Mouse (Mus musculus) adrenal gland (tissue): ENCODE measurements around the gene Crygn.

Source experiments
- intact Hi-C: fragments of 180-260 bp; cut with DNase I; formaldehyde crosslinking; loops from one replicate; pipeline ENCODE4 v1.15.1; 2025

Crygn gene

DNA sequence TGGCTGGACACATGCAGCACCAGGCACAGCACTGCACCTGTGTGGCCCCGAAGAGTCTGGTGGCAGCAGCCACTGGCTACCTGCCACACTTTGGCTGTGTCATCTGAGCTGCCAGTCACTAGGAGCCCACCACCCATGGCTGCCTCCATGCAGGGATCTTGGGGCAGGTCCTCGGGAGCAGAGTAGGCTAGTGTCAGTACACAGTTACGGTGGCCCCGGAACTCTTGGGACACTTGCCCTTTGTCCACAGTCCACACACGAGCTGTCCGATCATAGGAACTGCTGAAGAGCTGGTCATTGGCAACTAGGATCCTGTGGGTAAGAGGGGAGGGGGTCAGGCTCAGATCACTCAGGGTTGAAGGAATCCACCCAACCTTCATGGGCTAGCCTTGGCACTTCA lies 39.7 kb downstream of the Crygn start:
- intact Hi-C loops, result no loop called here

DNA sequence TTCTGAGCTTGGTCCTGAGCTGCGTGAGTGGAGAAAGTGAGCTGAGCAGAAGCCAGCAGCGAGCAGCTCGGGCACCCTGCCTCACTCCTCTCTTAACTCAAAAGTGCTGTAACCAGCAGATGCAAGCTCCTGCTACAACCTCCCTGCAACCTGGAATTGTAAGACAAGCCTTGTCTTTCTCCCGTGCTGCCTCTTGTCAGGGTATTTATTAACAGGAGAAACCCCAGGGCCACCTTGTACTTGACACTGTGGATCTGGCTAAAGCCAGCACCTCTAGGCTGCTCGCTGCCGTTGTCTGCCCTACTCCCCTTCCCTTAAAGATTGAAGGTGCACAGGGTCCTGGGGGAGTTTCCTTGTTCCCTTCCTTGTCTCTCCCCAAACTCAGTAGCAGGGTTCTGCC lies 43.8 kb downstream of the Crygn start:
- intact Hi-C loops, result no loop called here

DNA sequence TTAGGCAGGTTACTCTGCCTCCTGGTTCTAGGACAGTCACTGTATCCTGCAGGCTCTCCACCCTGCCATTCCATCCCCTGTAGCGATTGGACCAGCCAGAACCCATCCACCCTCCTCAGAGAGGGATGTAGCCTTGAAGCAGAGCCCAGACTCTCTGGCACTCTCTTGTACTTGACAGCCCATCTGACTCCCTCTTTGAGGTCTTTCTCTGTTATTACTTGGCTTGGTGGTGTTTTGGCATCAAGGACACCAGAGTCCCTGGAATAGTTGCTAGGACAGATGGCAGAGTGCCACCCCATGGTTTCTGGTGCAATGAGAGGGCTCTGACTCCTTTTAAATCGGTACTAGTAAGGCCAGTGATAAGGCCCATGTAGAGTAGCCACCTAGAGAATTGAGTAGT lies 44.6 kb downstream of the Crygn start:
- intact Hi-C loops, result no loop called here

DNA sequence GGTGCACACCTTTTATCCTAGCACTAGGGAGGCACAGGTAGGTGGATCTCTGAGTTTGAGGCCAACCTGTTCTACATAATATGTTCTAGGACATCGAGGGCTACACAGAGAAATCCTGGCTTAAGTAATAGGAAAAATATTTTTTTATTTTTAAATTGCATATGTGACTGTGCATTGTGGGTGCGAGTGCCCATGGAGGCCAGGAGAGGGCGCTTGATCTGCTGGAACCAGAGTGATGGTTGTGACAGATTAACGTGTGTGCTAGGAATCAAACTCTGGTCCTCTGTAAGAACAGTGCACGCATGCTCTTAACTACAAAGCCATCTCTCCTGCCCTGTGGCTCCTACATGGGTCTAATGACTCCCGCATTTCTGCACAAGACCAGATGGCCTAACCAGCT lies 46.2 kb downstream of the Crygn start:
- intact Hi-C loops, result no loop called here

DNA sequence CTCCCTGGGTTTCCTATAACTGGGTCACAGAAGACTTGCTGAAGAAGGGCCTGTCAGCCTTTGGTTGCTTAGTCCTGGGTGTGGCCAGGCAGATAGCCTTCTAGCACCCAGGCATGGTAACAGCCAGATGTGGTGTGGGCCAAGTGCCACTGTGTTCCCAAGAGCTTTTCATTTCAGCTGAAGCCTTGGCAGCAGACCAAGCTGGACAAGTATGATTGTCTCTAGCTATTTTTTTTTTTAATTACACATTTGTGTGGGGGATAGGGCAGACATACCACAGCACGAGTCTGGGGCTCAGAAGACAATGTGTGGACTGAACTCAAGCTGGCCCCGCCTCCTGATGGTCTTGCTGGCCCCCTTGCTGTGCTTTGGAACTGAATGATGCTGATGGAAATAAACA lies 47.8 kb downstream of the Crygn start:
- intact Hi-C loops, result no loop called here

DNA sequence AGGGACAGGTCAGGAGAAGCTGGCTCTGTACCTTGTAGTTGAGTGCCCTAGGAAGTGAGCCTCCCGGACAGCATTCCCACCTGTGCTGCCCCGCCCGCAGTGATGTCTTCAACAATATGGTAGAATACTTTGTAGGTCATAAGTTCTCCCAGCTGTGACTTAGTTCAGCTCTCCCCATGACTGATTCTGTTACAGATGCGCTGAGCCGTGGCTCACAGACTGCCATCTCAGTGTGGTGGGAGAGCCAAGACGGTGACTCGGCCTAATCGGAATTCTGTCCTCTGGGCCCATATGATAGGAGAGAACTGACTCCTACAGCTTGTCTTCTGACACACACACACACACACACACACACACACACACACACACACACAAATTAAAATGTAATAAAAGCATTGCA lies 53.2 kb downstream of the Crygn start:
- intact Hi-C loops, result no loop called here

DNA sequence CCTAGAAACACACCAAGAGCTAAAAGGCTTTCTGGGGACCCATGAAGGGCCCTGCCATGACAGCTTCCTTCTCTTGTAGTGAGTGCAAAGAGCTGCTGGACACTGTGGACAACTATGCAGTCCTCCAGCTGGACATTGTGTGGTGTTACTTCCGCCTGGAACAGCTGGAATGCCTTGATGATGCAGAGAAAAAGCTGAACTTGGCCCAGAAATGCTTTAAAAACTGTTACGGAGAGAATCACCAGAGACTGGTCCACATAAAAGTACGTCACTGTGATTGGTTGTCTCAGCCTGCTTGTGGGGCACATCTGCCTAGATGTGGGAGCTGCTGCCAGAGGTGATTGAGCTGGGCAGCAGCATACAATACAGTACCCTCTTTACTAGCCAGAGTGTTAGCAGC lies 56.5 kb downstream of the Crygn start:
- intact Hi-C loops, result no loop called here
